Mouse (Mus musculus) ES-E14 (cell line): ENCODE results near the gene Ndel1. TPM values are rescaled to one million over a fixed set of nuclear protein-coding genes. Genes with fewer than 3 reads are reported as not detected.
A peak's percentile ranks its signal among the peaks of the same experiment; 100 is the strongest.

ENCODE experiments used
- DNase-seq: peaks from one replicate; pipeline ENCODE4 v3.0.0-alpha.2; 2013; ENCODE audit warnings: low read depth, low spot score
- H3K27ac ChIP-seq: 2 replicates; pipeline ENCODE4 v1.5.1; 2012; ENCODE audit warnings: low read depth, mild to moderate bottlenecking, low read length, moderate library complexity, mixed read lengths; ENCODE audit not compliant: poor library complexity, insufficient read depth, severe bottlenecking
- H3K36me3 ChIP-seq: 2 replicates; pipeline ENCODE4 v1.6.1; 2012; ENCODE audit warnings: mild to moderate bottlenecking, low read length, moderate library complexity, mixed read lengths; ENCODE audit not compliant: control insufficient read depth, poor library complexity, insufficient read depth, severe bottlenecking
- H3K4me1 ChIP-seq, 2 experiments: fragments of 150-350 bp in 1 of 2; sonication (generic) in 1 of 2; 2 replicates each; pipeline ENCODE4 v1.6.1; 2012; ENCODE audit warnings: low read length in 2 of 2, mild to moderate bottlenecking in 1 of 2, mixed read lengths in 1 of 2; ENCODE audit not compliant: control insufficient read depth in 2 of 2, insufficient read depth in 2 of 2, poor library complexity in 1 of 2
- H3K4me3 ChIP-seq, 2 experiments: fragments of 150-350 bp in 1 of 2; sonication (generic) in 1 of 2; 2 replicates each; pipeline ENCODE4 v1.5.1; 2012; ENCODE audit warnings: low read length in 2 of 2, low read depth in 1 of 2, mild to moderate bottlenecking in 1 of 2, mixed read lengths in 1 of 2; ENCODE audit not compliant: insufficient read depth in 1 of 2, poor library complexity in 1 of 2, severe bottlenecking in 1 of 2
- H3K9ac ChIP-seq: 2 replicates; pipeline ENCODE4 v1.6.1; 2012; ENCODE audit warnings: low read depth, mild to moderate bottlenecking, low read length, mixed read lengths; ENCODE audit not compliant: poor library complexity, insufficient read depth, severe bottlenecking
- H3K9me3 ChIP-seq: fragments of 150-350 bp; sonication (generic); 2 replicates; pipeline ENCODE4 v1.6.1; 2012; ENCODE audit warnings: low read depth, mild to moderate bottlenecking, low read length; ENCODE audit not compliant: control insufficient read depth, insufficient read depth
- CHD2 ChIP-seq: IDR thresholded peaks from 2 replicates; pipeline ENCODE4 v1.6.1; 2014; ENCODE audit warnings: mild to moderate bottlenecking, low read depth, low read length, inconsistent platforms
- HCFC1 ChIP-seq: IDR thresholded peaks from 2 replicates; pipeline ENCODE4 v1.6.1; 2012; ENCODE audit warnings: low read length, inconsistent platforms, borderline replicate concordance; ENCODE audit not compliant: insufficient read depth
- MAFK ChIP-seq: IDR thresholded peaks from 2 replicates; pipeline ENCODE4 v1.6.1; 2014; ENCODE audit warnings: mild to moderate bottlenecking, low read depth, low read length, inconsistent platforms; ENCODE audit not compliant: insufficient read depth
- ZC3H11A ChIP-seq: IDR thresholded peaks from 2 replicates; pipeline ENCODE4 v1.6.1; 2012; ENCODE audit warnings: low read depth, mild to moderate bottlenecking, inconsistent platforms, low read length, borderline replicate concordance
- ZNF384 ChIP-seq: IDR thresholded peaks from 2 replicates; pipeline ENCODE4 v1.6.1; 2012; ENCODE audit warnings: low read depth, low read length, inconsistent platforms
- in situ Hi-C, 2 experiments: fragments of 600-800 bp; cut with MboI; formaldehyde crosslinking; loops; one replicate each; pipeline ENCODE4 v1.15.1; 2025; ENCODE audit warnings: low sequenced_read_pairs in 2 of 2, inconsistent platforms in 1 of 2; ENCODE audit not compliant: unreplicated experiment in 2 of 2
- total RNA-seq: library from RNA; depleted of rRNA; stranded (reverse); fragments of 300-350 nt; gene quantifications from 2 replicates; pipeline ENCODE4 v1.2.3, GENCODE M21; 2012

The Ndel1 gene
- total RNA-seq, 1 experiment, result 40.1 TPM

DNA sequence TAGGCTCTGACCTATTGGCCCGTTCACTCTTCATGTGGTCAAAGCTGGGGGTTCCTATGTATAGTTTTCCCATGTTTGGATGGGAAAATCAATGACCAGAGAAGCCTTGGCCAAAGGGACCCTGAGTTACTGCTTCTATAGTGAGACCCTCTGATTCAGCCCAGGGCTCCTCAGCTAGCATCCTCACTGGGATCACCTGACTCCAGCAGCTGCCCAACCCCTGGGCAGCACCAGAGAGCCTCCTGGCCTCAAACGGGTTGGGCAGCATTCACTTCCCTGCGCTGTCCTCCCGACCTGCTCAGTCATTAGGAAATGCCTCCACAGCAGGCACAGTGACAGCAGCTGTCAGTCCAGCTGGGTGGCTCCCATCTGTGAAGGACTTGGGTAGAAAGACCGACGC is 16.6 kb upstream of the Ndel1 start, which contains the start of gene Rnf222:
Gene Rnf222, plus strand, starts transcription at position 301 of the 400 bp plus-strand sequence.
- H3K9me3 ChIP-seq, result no peaks in the 10 kb centered on the region
- H3K27ac ChIP-seq, result no peak within 1 kb of the TSS
- no peak within 1 kb of the TSS for H3K9ac ChIP-seq
- DNase-seq, result no peak
- H3K36me3 ChIP-seq, result no peaks in the 10 kb centered on the region
- no peak within 1 kb of the TSS for H3K4me3 ChIP-seq
- in situ Hi-C loops, result no loop called here
- peaks cover 0 to 4% of the 10 kb centered on the region in 2 experiments; a peak in 1 of 4 replicates for H3K4me1 ChIP-seq
- TF ChIP-seq ZC3H11A, result no peak
- no peak for TF ChIP-seq CHD2
- TF ChIP-seq HCFC1, result no peak
- no peak for TF ChIP-seq MAFK
- TF ChIP-seq ZNF384, result no peak

DNA sequence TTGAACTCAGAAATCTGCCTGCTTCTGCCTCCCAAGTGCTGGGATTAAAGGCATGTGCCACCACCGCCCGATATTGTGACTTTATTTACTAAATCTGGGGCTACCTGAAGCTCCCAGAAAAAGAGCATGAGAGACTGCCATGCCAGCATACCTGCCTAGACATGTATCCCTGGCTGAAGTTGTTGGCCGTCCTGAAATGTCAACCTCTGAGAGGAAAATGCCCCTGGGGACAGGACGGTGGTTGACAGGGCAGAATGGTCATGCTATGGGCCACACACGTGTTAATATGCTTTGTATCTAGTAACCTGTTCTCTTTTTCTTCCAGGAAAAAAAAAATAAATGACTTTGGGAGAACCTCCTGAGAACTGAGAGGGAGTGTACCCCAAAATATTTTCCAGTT is 14.4 kb upstream of the Ndel1 start:
- TF ChIP-seq CHD2, result no peak
- Histone ChIP-seq H3K9ac (no peak overlapping the region), H3K27ac (no peak overlapping the region), H3K36me3 (no peaks in the 10 kb centered on the region), H3K4me1 (peaks cover 2 to 5% of the 10 kb centered on the region in 2 experiments; a peak in 2 of 4 replicates), H3K9me3 (no peaks in the 10 kb centered on the region), H3K4me3 (no peak overlapping the region)
- DNase-seq, result no peak
- in situ Hi-C loops, result no loop called here

DNA sequence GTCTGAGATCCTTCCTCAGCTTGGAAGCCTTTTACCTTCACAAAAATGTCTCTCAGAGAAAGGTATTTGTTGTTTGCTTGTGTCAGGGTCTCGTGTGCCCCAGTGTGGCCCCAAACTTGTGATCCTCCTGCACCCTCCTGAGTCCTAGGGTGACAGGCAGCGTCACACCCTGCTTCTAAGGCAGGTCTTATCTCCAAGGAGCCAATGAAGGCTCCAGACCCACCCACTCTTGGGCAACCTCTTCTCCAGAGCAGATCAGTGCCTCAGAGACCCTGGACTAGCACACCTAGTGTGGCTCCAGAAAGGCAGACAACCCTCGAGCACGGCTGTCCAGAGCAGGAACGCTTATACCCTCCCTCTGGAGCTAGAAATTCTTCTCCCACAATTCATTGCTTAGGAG is 12.7 kb upstream of the Ndel1 start:
- Histone ChIP-seq H3K4me1 (peaks cover 2 to 5% of the 10 kb centered on the region in 2 experiments; a peak in 2 of 4 replicates), H3K9ac (no peak overlapping the region), H3K9me3 (no peaks in the 10 kb centered on the region), H3K36me3 (no peaks in the 10 kb centered on the region), H3K27ac (no peak overlapping the region), H3K4me3 (no peak overlapping the region)
- TF ChIP-seq ZNF384 (no peak), MAFK (no peak), HCFC1 (no peak), ZC3H11A (no peak), CHD2 (no peak)
- no peak for DNase-seq
- in situ Hi-C loops, result no loop called here

DNA sequence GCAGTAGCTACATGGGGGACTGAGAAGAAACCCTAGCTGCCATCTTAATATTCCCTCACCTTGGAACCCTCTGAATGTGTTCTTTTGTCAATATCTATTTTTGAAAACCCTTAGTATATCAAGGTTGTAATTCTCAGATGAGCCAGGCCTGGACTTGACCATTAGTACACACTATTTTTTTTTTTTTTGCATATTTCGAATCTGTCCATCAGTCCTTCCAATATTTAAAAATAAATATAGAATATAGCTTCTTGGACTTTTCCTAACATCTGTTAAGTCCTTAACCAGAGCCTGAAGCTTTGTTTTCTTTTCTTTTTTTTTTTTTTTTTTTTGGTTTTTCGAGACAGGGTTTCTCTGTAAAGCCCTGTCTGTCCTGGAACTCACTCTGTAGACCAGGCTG is 12.2 kb upstream of the Ndel1 start:
- Histone ChIP-seq H3K36me3 (no peaks in the 10 kb centered on the region), H3K4me3 (no peak overlapping the region), H3K4me1 (peaks cover 2 to 5% of the 10 kb centered on the region in 2 experiments; a peak in 2 of 4 replicates), H3K9ac (no peak overlapping the region), H3K9me3 (no peaks in the 10 kb centered on the region), H3K27ac (no peak overlapping the region)
- no peak for DNase-seq
- in situ Hi-C loops, result no loop called here
- no peak for TF ChIP-seq MAFK
- no peak for TF ChIP-seq CHD2
- no peak for TF ChIP-seq HCFC1
- TF ChIP-seq ZNF384, result no peak
- TF ChIP-seq ZC3H11A, result no peak

DNA sequence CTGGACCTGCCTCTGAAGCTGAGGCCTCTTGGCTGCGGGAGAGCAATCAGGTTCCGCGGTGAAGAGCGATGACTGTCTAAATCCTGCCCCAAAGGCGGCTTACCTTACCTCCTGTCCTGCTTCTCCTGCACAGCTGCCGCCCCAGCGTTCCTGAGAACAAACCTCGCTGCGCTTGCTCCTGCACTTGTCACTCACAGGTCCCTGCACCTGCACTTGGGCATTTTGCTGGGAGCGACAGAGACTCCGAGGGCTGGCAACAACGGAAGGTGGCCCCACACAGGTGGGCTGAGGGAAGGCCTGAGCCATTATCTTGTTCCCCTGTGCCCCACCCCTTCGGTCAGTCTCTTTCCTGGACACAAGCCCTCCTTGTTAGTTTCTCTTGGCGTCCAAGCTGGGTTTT is 10.4 kb upstream of the Ndel1 start:
- peaks cover 5 to 9% of the 10 kb centered on the region in 2 experiments; a peak in 2 of 4 replicates for H3K4me1 ChIP-seq
- in situ Hi-C loops, result no loop called here
- H3K36me3 ChIP-seq, result no peaks in the 10 kb centered on the region
- H3K9me3 ChIP-seq, result no peaks in the 10 kb centered on the region
- H3K9ac ChIP-seq, result peak overlapping the region; percentile 26; the same call in 1 of the 2 replicates
- no peak overlapping the region for H3K27ac ChIP-seq
- DNase-seq, result no peak
- TF ChIP-seq ZNF384 (no peak), HCFC1 (no peak), MAFK (no peak), CHD2 (no peak), ZC3H11A (no peak)
- peak overlapping the region; percentile 6 to 35; a peak in 3 of 4 replicates for H3K4me3 ChIP-seq
